Mouse (Mus musculus) liver, embryonic 11.5 days (tissue): ENCODE measurements around the gene Stbd1. TPM values are rescaled to one million over a fixed set of nuclear protein-coding genes. Genes with fewer than 3 reads are reported as not detected.

Experiments
- ATAC-seq: fragments of 200-750 bp; cut with Nextera tagmentation; replicated peaks from 2 replicates; pipeline ENCODE4 v1.8.0; 2017; ENCODE audit warnings: moderate number of reproducible peaks, mild to moderate bottlenecking, moderate TSS enrichment, moderate library complexity; ENCODE audit not compliant: low FRiP score
- DNase-seq: peaks from one replicate; pipeline ENCODE4 v3.0.0-alpha.2; 2017; ENCODE audit warnings: low spot score
- H3K27ac ChIP-seq: fragments of 300-500 bp; sonication (generic); 2 replicates; pipeline ENCODE4 v1.5.1; 2014; ENCODE audit warnings: mild to moderate bottlenecking, low read depth, low read length, control low read depth
- H3K27me3 ChIP-seq: fragments of 300-500 bp; sonication (generic); replicated peaks from 2 replicates; pipeline ENCODE4 v1.6.1; 2014; ENCODE audit warnings: low read length, mixed read lengths; ENCODE audit not compliant: control insufficient read depth, insufficient read depth
- H3K36me3 ChIP-seq: fragments of 300-500 bp; sonication (generic); 2 replicates; pipeline ENCODE4 v1.6.1; 2014; ENCODE audit warnings: mild to moderate bottlenecking, low read length, moderate library complexity, mixed read lengths; ENCODE audit not compliant: control insufficient read depth, insufficient read depth
- H3K4me1 ChIP-seq: fragments of 300-500 bp; sonication (generic); replicated peaks from 2 replicates; pipeline ENCODE4 v1.6.1; 2014; ENCODE audit warnings: low read length, mixed read lengths; ENCODE audit not compliant: control insufficient read depth, insufficient read depth
- H3K4me2 ChIP-seq: fragments of 300-500 bp; sonication (generic); 2 replicates; pipeline ENCODE4 v1.6.1; 2014; ENCODE audit warnings: mild to moderate bottlenecking, control low read depth, moderate library complexity
- H3K4me3 ChIP-seq: fragments of 300-500 bp; sonication (generic); 2 replicates; pipeline ENCODE4 v1.5.1; 2014; ENCODE audit warnings: low read depth, low read length, control low read depth
- H3K9ac ChIP-seq: fragments of 300-500 bp; sonication (generic); 2 replicates; pipeline ENCODE4 v1.6.1; 2014; ENCODE audit warnings: low read depth, low read length, control low read depth
- H3K9me3 ChIP-seq: fragments of 300-500 bp; sonication (generic); 2 replicates; pipeline ENCODE4 v1.6.1; 2016; ENCODE audit warnings: low read length, inconsistent platforms, mixed read lengths; ENCODE audit not compliant: control insufficient read depth
- WGBS: fragments of 180-500 bp; shearing (Covaris S2); extraction: QIAGEN DNeasy Blood & Tissue Kit; methylation state at CpG from one replicate; pipeline ENCODE4 v1.1.7; 2014; 5-methylcytosine and 5-hydroxymethylcytosine counted together
- polyA plus RNA-seq: library from polyadenylated mRNA; unstranded; fragments of >200 nt; fragmentation: Nextera tagmentation; extraction: Ambion mirVana; gene quantifications from 2 replicates; pipeline ENCODE4 v1.2.1, GENCODE M21; 2014

Stbd1 gene
- polyA plus RNA-seq, 1 experiment from 2014 or later, result 6.8 TPM

GRCm38 (mm10) chr5:92612756-92613155, 9.9 kb downstream of the Stbd1 start:
- H3K4me1 ChIP-seq, result no peaks in the 10 kb centered on the region
- no peak for DNase-seq
- no peaks in the 10 kb centered on the region for H3K9me3 ChIP-seq
- H3K27me3 ChIP-seq, result no peaks in the 10 kb centered on the region
- H3K4me3 ChIP-seq, result no peak overlapping the region
- H3K4me2 ChIP-seq, result no peak overlapping the region
- H3K9ac ChIP-seq, result no peak overlapping the region
- WGBS, result 87% methylated on average over 4 of the region's 4 CpGs
- no peaks in the 10 kb centered on the region for H3K36me3 ChIP-seq
- no peak for ATAC-seq
- no peak overlapping the region for H3K27ac ChIP-seq

- no peak overlapping the region for H3K4me3 ChIP-seq
- H3K27ac ChIP-seq, result no peak overlapping the region
- no peaks in the 10 kb centered on the region for H3K9me3 ChIP-seq
- WGBS, result 86% methylated on average over 5 of the region's 5 CpGs
- H3K27me3 ChIP-seq, result no peaks in the 10 kb centered on the region
- no peak overlapping the region for H3K9ac ChIP-seq
- ATAC-seq (no peak), DNase-seq (no peak)
- H3K4me1 ChIP-seq, result no peaks in the 10 kb centered on the region
- no peaks in the 10 kb centered on the region for H3K36me3 ChIP-seq
- no peak overlapping the region for H3K4me2 ChIP-seq
Observed at GRCm38 (mm10) chr5:92621883-92622282, 19.0 kb downstream of the Stbd1 start.

- no peak overlapping the region for H3K4me3 ChIP-seq
- H3K4me1 ChIP-seq, result no peaks in the 10 kb centered on the region
- no peak overlapping the region for H3K4me2 ChIP-seq
- WGBS, result 62% methylated on average over 7 of the region's 7 CpGs
- ATAC-seq (no peak), DNase-seq (no peak)
- no peaks in the 10 kb centered on the region for H3K27me3 ChIP-seq
- H3K9me3 ChIP-seq, result no peaks in the 10 kb centered on the region
- no peaks in the 10 kb centered on the region for H3K36me3 ChIP-seq
- H3K27ac ChIP-seq, result no peak overlapping the region
- H3K9ac ChIP-seq, result no peak overlapping the region
Observed at GRCm38 (mm10) chr5:92627896-92628295, 25.1 kb downstream of the Stbd1 start.

GRCm38 (mm10) chr5:92633526-92633925, 30.7 kb downstream of the Stbd1 start:
- no peaks in the 10 kb centered on the region for H3K36me3 ChIP-seq
- H3K4me3 ChIP-seq, result no peak overlapping the region
- H3K4me2 ChIP-seq, result no peak overlapping the region
- H3K27ac ChIP-seq, result no peak overlapping the region
- no peaks in the 10 kb centered on the region for H3K4me1 ChIP-seq
- H3K9ac ChIP-seq, result no peak overlapping the region
- no peaks in the 10 kb centered on the region for H3K27me3 ChIP-seq
- ATAC-seq, result no peak
- H3K9me3 ChIP-seq, result no peaks in the 10 kb centered on the region
- DNase-seq, result no peak
- 57% methylated on average over 4 of the region's 4 CpGs for WGBS

- H3K36me3 ChIP-seq, result no peaks in the 10 kb centered on the region
- no peak overlapping the region for H3K27ac ChIP-seq
- no peak overlapping the region for H3K4me3 ChIP-seq
- 68% methylated on average over 3 of the region's 3 CpGs for WGBS
- no peak overlapping the region for H3K4me2 ChIP-seq
- no peaks in the 10 kb centered on the region for H3K9me3 ChIP-seq
- H3K4me1 ChIP-seq, result no peaks in the 10 kb centered on the region
- no peaks in the 10 kb centered on the region for H3K27me3 ChIP-seq
- ATAC-seq (no peak), DNase-seq (no peak)
- H3K9ac ChIP-seq, result no peak overlapping the region
Observed at GRCm38 (mm10) chr5:92634916-92635315, 32.1 kb downstream of the Stbd1 start.

- 79% methylated on average over 5 of the region's 5 CpGs for WGBS
- Histone ChIP-seq H3K27me3 (no peaks in the 10 kb centered on the region), H3K27ac (no peak overlapping the region), H3K4me2 (no peak overlapping the region), H3K36me3 (no peaks in the 10 kb centered on the region), H3K9ac (no peak overlapping the region), H3K9me3 (no peaks in the 10 kb centered on the region), H3K4me3 (no peak overlapping the region), H3K4me1 (no peaks in the 10 kb centered on the region)
- no peak for DNase-seq
- no peak for ATAC-seq
Observed at GRCm38 (mm10) chr5:92635891-92636290, 33.0 kb downstream of the Stbd1 start.

- no peaks in the 10 kb centered on the region for H3K27me3 ChIP-seq
- H3K36me3 ChIP-seq, result no peaks in the 10 kb centered on the region
- DNase-seq (no peak), ATAC-seq (no peak)
- H3K4me1 ChIP-seq, result no peaks in the 10 kb centered on the region
- no peaks in the 10 kb centered on the region for H3K9me3 ChIP-seq
- no peak overlapping the region for H3K9ac ChIP-seq
- no peak overlapping the region for H3K27ac ChIP-seq
- WGBS, result 86% methylated on average over 3 of the region's 3 CpGs
- no peak overlapping the region for H3K4me2 ChIP-seq
- H3K4me3 ChIP-seq, result no peak overlapping the region
Observed at GRCm38 (mm10) chr5:92640861-92641260, 38.0 kb downstream of the Stbd1 start.

Other genes with a start within 250 kb of the Stbd1 start
- 72.5 and 82.5 TPM in 2 replicates for gene Nup54, start 167.8 kb upstream of the Stbd1 start, polyA plus RNA-seq
- 5.7 and 7.0 TPM in 2 replicates for gene Scarb2, start 96.2 kb upstream of the Stbd1 start, polyA plus RNA-seq
- gene Fam47e, start 48.0 kb upstream of the Stbd1 start, polyA plus RNA-seq, result 0.38 and 0.52 TPM in 2 replicates
- 0.47 and 0.62 TPM in 2 replicates for gene Ccdc158, start 72.2 kb downstream of the Stbd1 start, polyA plus RNA-seq
- gene Shroom3, start 80.4 kb downstream of the Stbd1 start, polyA plus RNA-seq, result 2.8 and 3.5 TPM in 2 replicates